Mouse (Mus musculus): ENCODE data around the gene Olfr559.

Gene Olfr559

DNA sequence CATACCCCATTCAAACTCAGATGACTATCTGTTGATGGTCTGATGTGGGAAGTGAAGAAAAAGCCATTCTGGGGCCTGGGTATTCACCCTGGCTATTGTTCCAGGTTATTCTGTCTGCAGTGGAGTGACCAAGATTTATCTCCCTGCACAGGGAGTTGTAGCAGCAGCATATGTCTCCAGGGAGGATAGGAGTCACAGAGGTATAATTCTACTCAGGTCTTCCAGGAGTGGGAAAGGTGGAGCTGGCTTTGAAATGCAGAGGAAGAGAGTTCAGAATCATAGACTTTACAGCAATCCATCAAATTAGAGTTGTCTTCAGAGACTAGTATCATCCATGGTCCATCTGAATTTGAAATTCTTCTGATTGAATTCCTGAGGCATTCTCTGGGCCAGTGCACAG lies at the start of gene Olfr559:
TSS of gene Olfr559 (minus strand) at position 101 of the 400 bp plus-strand sequence.
- in situ Hi-C loops (cut with MboI) = no loop called here

DNA sequence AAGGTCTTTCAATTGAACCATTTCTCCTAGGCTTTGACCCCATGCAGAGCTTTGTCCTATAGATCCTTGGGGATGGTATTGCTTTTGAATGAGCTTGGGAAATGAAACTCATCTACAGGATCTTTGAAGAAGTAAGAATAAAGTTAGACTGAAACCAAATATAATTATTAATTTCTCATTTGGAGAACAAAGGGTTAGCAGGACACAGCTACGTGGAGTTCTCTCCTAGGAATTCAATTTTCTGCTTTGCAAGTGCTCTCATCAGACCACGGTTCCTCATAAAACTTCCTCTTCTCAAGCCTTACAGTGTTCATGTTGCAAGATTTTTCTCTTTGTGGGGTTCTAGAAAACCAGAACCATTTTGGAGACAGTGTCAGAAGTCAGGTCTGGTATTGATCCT lies 43.6 kb upstream of the Olfr559 start, which contains the start of gene Olfr561:
TSS of gene Olfr561 (plus strand) at position 301 of the 400 bp plus-strand sequence.
- in situ Hi-C loops (cut with MboI) = no loop called here

GRCm38 (mm10) chr7:102759266-102759665 lies 32.0 kb upstream of the Olfr559 start, which contains the start of the genes Olfr560 and Olfr78:
TSS of gene Olfr560 (minus strand) at chr7:102759366.
TSS of gene Olfr78 (minus strand) at chr7:102759471.
- in situ Hi-C loops (cut with MboI) = no loop called here

GRCm38 (mm10) chr7:102752086-102752485 lies 24.8 kb upstream of the Olfr559 start:
- in situ Hi-C loops (cut with MboI) = no loop called here

DNA sequence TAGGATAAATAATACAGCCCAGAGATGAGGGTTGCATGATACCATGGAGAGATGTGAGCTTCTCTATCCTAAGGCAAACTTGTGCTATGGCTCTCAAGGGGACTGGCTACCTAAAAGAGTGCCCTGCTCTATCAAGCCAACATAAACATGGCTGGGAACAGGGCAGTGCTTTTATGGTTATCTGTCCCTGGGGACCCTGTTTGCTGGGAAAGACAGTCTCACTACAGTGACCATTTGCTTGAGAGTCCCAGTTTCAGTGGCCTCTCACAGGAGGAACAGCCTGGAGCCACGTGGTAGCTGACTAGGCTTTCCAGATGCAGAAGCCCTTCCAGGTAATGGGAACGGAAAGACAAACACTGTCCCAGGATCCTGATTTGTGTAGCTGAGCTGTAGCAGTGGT lies 10.4 kb upstream of the Olfr559 start:
- in situ Hi-C loops (cut with MboI) = no loop called here

DNA sequence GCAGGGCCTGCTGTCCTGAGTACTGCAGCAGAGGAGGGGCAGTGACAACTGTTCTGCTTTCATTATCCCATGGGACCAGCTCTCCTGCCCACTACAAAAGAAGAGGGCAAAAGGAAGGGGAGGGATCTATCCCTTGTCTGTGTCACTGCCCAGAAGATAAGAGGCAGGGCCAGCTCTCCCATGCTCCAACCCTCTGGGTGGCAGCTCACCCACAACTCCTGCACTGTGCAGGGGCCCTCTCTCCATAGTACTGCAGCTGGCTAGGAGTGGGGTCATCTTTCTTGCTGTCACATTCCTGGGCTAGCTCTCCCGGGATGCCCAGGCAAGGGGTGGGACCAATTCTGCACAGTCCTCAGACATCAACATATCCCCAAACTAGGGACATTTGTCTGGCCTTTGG lies 6.5 kb upstream of the Olfr559 start:
- in situ Hi-C loops (cut with MboI) = no loop called here

- in situ Hi-C loops (cut with MboI) = no loop called here
Observed at GRCm38 (mm10) chr7:102718970-102719369, 8.3 kb downstream of the Olfr559 start, which contains the start of gene Olfr33. TSS of gene Olfr33 (minus strand) at chr7:102719070.

DNA sequence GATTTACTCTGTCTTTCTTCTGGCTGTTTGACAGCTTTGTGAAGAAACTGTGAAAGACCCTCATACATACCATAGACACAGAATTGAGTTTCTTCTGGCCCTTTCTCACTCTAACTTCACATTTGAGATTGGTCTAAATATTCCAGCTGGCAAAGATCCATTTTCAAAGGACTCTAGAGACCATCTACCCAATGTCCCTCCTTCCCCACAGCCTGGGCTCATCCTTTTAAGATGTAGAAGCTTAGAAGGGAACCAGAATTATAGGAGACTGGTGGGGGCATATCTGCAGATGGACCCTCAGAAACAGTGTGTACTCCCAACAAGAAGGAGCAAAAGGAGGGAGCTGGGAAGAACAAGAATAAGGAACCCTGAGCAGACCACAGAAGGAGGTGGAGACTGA lies 25.4 kb downstream of the Olfr559 start, which contains the start of gene Olfr558:
TSS of gene Olfr558 (plus strand) at position 301 of the 400 bp plus-strand sequence.
- in situ Hi-C loops (cut with MboI) = no loop called here

GRCm38 (mm10) chr7:102698461-102698860 lies 28.8 kb downstream of the Olfr559 start:
- in situ Hi-C loops (cut with MboI) = no loop called here

DNA sequence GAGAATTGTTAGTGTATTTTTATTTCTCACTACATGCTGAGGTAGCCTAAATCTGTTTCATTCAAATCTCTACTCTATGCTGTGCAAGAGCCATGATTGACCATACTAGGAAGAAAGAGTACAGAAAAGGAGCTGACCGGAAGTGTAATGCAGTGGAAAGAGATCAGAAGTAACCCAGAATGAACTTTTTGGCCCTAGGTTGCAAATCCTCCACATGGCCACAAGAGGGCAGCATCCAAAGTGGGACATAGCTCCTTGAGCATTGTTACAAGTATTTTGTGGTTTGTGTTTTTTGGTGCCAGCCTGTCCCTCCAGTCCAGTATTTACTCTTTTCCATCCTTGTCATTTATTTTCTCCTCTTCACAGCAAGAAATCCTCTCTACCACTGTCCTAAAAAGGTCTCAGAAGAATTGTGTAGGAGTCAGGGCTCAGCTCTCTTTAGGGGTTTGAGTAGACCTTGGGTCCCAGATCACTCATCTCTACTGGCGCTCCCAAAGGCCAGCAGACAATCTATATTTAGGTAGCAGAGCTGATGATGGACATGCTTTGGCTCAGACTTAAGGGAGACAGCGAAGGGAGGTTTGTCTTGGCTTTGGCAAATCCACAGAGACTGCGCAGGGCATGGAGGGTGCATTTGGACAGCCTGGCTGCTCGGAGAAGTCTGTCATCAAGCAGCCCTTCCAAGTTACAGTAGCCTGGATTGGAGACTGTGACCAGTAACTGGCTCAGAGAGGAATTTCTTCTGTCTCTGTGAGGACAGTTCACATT lies 31.7 kb downstream of the Olfr559 start, which contains the start of gene Olfr557:
TSS of gene Olfr557 (plus strand) at position 553 of the 768 bp plus-strand sequence.
- in situ Hi-C loops (cut with MboI) = no loop called here

DNA sequence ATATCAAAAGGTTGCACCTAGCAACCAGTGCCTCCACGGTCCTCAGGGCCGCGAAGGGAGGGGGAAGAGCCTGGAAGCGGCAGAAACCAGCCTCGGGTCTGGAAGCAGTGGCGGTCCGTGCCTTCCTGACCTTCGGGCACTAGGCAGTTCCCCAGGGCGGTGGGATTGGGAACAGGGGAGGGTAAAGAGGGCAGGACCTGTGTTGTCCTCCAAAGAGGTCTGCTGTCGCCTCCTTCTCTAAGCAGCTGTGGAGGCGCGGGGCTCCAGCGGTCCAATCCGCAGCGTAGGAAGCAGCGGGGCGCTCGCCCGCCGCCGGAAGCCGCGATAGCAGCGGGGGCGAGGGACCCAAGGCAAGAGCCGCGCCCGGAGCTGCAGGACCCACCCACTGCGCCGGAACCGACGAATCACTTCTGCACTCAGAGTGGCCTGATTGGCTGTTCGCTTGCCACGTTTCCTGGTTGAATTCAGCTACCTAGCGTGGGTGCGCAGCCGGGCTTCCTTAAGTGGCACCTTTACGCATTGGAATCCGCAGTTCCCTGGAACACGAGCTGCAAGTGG lies 40.3 kb downstream of the Olfr559 start, which contains the start of gene Trim68:
TSS of gene Trim68 (minus strand) at position 384 of the 558 bp plus-strand sequence.
- in situ Hi-C loops (cut with MboI) = no loop called here

- in situ Hi-C loops (cut with MboI) = no loop called here
Observed at GRCm38 (mm10) chr7:102681916-102682315, 45.4 kb downstream of the Olfr559 start.

DNA sequence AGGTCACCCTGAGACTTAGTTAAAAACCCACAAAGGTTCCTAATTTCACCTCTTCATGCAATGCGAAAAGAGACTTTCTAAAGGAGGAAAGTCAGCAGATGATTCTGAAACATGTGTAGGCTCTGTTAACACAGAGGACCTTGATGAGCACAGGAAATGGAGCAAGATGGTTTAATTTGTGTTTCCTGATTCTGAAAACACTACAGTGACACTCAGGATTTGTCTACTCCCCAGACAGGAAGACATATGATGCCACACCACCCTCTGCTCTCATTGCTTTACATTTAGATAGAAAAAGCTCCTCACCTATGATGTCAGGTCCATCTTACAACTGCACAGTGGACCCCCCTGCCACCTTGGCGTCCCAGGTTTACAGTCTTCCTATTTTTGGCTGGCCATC lies 51.1 kb downstream of the Olfr559 start:
- in situ Hi-C loops (cut with MboI) = no loop called here
